Mouse (Mus musculus) 3134 (cell line): ENCODE results near the gene Olfr847.

Source experiments
- DNase-seq: peaks from one replicate; pipeline ENCODE4 v3.0.0-alpha.2; 2011; ENCODE audit warnings: low spot score; ENCODE audit not compliant: insufficient read length; ENCODE audit errors: extremely low read depth

Gene Olfr847

DNA sequence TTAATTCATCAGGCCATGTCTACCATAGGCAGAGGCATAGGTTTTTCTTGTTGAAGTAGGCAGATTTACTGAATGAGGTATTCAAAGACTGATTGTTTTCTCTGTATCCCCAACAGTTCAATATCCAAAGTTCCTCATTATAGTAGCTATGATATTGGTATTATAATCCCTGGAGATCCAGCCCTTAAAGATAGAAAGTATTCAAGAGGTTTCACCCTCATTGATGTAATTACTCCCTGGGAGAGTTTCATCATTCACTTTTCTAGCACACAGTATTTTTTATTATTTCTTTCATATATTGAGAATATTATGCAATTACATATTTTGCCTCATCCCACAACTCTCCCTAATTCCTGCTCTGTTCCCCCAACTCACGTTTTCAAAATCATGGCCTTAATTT is at the start of gene Olfr847:
Olfr847 (minus strand) TSS at position 101 of the 400 bp plus-strand sequence.
- no peak for DNase-seq

DNA sequence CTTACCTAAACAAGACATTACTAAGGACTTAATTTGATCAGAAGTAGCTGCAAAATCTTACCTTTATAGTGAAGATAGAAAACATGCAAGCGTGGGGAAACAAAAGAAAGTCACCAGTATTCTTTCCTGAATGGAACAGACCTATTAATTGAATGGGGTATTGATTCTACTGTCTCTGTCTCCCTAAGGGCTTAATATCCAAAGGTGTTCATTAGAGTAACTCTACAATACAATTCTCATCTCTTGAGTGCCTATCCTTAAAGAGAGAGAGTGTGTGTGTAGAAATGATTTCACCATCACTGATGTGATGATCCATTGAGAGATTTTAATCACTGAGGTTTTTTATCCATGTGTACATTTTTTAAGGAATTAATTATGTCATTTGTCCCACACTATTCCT is 14.6 kb downstream of the Olfr847 start, which contains the start of gene Olfr846:
Olfr846 (minus strand) TSS at position 101 of the 400 bp plus-strand sequence.
- no peak for DNase-seq

DNA sequence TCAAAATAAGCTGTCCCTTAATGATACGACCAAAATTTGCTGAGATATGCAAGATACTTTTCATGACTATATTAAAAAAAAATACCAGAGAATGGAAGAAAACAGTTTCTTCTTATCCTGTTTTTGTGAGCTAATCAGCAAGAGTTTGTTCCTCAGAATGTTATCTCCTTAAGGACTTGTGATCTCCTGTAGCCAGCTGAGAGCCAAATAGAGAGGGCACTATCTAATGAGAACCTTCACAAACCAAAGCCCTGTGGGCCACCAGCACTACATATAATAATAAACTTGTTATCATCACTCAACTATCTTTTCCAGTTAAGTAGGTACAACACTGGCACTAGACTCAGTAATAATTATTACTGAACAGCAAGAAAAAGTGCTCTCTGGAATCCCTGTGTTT is 42.3 kb downstream of the Olfr847 start, which contains the start of gene Olfr845:
Olfr845 (plus strand) TSS at position 301 of the 400 bp plus-strand sequence.
- DNase-seq = no peak
